In the genomic region with DNA sequence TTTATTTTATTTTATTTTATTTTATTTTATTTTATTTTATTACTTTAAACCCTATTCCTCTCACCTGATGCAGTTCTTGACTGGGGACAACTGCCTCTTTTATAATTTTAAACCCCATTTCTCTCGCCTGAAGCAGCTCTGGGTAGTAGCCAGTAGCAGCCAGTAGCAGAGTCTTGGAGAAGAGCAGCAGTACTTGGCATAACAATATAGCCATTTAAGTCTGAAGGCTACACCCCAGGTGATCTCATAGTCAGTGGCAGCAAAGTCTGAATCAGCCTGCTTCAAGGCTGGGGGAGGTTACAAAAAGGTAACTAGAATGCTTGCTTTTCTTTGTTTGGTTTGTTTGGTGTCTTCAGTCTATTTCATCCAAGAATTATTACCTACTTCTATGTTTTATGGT, we compare ENCODE assay signal across 14 mouse cellular contexts.
"Had no signal": no experiment of that assay in that cellular context is flagged by ENCODE, and none has a peak within 500 bp of the region (broad histone marks: within the 10 kb centered on the region; RNA-seq: fewer than 3 reads in every experiment).

No protein-coding gene starts in this region.

- DNase-seq: gastrocnemius, adult 2 months; gastrocnemius, postnatal 10 days; gastrocnemius, postnatal 25 days; heart, adult 18-20 months; heart, postnatal 10 days; heart, postnatal 4 days; kidney, adult 2 months; kidney, adult 9 months; kidney, postnatal 14 days; kidney, postnatal 36 days; layer of hippocampus, adult 9-11 months; layer of hippocampus, postnatal 36 days; liver; liver, embryonic 13.5 days had no signal
